Mouse (Mus musculus) inflammation-experienced regulatory T-cells, adult 6 months (primary cell): ENCODE results near the gene Arg2. TPM values are rescaled to one million over a fixed set of nuclear protein-coding genes. Genes with fewer than 3 reads are reported as not detected.
A peak's percentile ranks its signal among the peaks of the same experiment; 100 is the strongest.
"Not testable (repeated sequence)": the region's sequence is repeated elsewhere in the genome, so short reads cannot be mapped to it uniquely, and the experiment has no call there.

Experiments used
- ATAC-seq: one replicate; pipeline ENCODE4 v1.8.0; 2017
- polyA plus RNA-seq, 3 experiments: library from polyadenylated mRNA; unstranded; fragments of 100-300 nt; shearing (Covaris generic); gene quantifications; one replicate each; pipeline ENCODE4 v1.2.1; 2017

Arg2 gene
- polyA plus RNA-seq, 3 experiments from 2014 or later = 0.26 TPM; not detected in 2

GRCm38 (mm10) chr12:79171269-79171995, 40.9 kb downstream of the Arg2 start:
- ATAC-seq = no peak

GRCm38 (mm10) chr12:79172019-79172941, 41.7 kb downstream of the Arg2 start, which contains the start of gene Vti1b:
Gene Vti1b, minus strand, starts transcription at chr12:79172667.
- peak; percentile 94 for ATAC-seq

DNA sequence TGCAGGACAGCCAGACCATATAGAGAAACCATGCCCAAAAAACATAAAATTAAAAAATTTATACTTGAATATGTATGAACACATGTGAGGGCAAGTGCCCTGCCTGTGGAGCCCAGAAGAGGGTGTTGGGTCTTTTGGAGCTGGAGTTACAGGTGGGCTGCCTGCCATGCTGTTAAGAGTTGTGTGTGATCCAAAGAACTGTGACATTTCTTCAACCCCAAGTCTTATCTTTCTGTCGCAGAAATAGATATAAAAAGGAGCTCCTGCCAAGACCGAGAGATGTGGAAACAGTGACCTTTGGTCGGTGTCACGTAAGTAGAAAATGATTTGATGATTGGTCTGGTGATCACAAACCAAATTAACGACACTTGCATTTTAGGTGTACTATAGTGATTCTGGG, 43.1 kb downstream of the Arg2 start:
- no peak for ATAC-seq

- no peak for ATAC-seq
Measured at GRCm38 (mm10) chr12:79175998-79176397, 45.4 kb downstream of the Arg2 start.

DNA sequence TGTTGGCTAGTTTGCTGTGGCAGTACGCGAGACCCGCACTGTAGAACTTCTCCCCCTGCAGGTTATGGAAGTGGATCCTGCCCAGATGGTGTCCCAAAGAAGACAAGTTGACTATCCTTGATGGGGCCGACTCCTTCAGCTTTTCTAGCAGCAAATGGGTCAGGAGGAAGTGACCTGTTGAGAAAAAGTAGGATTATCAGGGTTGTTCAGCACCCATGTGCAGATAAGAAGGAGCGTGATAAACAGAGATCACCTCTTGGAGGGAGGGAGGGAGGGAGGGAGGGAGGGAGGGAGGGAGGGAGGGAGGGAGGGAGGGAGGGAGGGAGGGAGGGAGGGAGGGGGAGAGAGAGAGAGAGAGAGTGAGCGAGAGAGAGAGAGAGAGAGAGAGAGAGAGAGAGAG, 54.6 kb downstream of the Arg2 start:
- not testable (repeated sequence) for ATAC-seq

GRCm38 (mm10) chr12:79190931-79191673, 60.5 kb downstream of the Arg2 start:
- peak; percentile 74 for ATAC-seq

GRCm38 (mm10) chr12:79191701-79192100, 61.1 kb downstream of the Arg2 start:
- peak; percentile 96 for ATAC-seq

DNA sequence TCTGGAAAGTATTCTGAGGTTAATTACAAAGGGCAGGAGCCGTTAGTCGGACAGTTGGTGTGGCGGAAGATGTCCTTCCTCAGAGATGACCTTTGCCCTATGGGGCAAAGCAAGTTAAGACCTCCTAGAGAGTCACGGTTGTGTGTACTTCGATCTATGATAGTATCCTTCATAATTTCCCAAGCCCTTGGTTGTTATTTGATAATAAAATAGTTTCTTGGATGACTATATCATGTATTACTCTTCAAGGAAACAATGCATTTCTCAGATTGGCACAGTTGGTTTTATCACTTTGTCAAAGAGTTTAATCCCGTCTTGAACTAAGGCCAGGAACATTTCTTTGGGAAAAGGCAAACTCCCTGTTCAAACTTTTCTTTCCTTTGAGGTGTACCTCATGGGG, 61.6 kb downstream of the Arg2 start, which contains the start of gene Rdh11:
Rdh11 (minus strand) TSS at position 101 of the 400 bp plus-strand sequence.
- no peak for ATAC-seq

- ATAC-seq = no peak
Measured at GRCm38 (mm10) chr12:79193441-79193840, 62.9 kb downstream of the Arg2 start.

DNA sequence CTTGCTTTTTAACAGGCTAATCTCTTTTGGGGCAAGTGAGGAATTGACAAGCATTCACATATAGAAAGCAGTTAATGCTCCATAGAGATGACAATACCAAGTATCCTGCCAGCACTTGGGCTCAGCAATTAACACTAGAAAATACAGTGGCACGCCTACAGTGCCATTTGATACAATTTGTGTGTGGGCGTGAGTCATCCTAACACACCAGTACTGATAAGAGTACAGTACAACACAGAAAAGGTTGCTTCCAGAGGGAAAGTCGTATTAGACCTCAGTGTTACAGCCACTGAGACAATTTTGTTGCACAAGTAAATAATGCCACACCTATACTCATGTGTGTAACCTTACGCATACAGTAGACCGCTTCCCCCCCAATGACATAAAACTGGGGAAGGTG, 66.5 kb downstream of the Arg2 start:
- no peak for ATAC-seq

GRCm38 (mm10) chr12:79201882-79202281, 71.3 kb downstream of the Arg2 start:
- ATAC-seq = no peak

Other genes starting within 250 kb of the Arg2 start
- gene Plek2, start 223.8 kb upstream of the Arg2 start, polyA plus RNA-seq = under 1 TPM in 2 of 3 experiments, not detected in 1; 0.35 to 0.45 TPM
- gene Tmem229b, start 123.2 kb upstream of the Arg2 start, polyA plus RNA-seq = 10 to 100 TPM; 29.6 to 43.9 (median 34.4) TPM
- under 1 TPM; 0.07 to 0.14 (median 0.09) TPM for gene Plekhh1, start 101.6 kb upstream of the Arg2 start, polyA plus RNA-seq
- gene Pigh, start 41.1 kb upstream of the Arg2 start, polyA plus RNA-seq = 10 to 100 TPM; 24.0 to 33.4 (median 31.1) TPM
- gene Vti1b, start 41.9 kb downstream of the Arg2 start, polyA plus RNA-seq = 10 to 100 TPM; 47.1 to 75.0 (median 63.3) TPM
- gene Rdh11, start 61.5 kb downstream of the Arg2 start, polyA plus RNA-seq = 10 to 100 TPM; 16.9 to 22.4 (median 18.0) TPM
- gene Rdh12, start 78.1 kb downstream of the Arg2 start, polyA plus RNA-seq = 10 to 100 TPM; 12.7 to 13.8 (median 13.2) TPM
- 10 to 100 TPM; 12.6 to 36.8 (median 30.5) TPM for gene Zfyve26, start 165.5 kb downstream of the Arg2 start, polyA plus RNA-seq
- 1 to 10 TPM; 1.2 to 4.0 (median 3.4) TPM for gene Rad51b, start 166.5 kb downstream of the Arg2 start, polyA plus RNA-seq